Mouse (Mus musculus): ENCODE data around the gene Slc17a9.

DNA sequence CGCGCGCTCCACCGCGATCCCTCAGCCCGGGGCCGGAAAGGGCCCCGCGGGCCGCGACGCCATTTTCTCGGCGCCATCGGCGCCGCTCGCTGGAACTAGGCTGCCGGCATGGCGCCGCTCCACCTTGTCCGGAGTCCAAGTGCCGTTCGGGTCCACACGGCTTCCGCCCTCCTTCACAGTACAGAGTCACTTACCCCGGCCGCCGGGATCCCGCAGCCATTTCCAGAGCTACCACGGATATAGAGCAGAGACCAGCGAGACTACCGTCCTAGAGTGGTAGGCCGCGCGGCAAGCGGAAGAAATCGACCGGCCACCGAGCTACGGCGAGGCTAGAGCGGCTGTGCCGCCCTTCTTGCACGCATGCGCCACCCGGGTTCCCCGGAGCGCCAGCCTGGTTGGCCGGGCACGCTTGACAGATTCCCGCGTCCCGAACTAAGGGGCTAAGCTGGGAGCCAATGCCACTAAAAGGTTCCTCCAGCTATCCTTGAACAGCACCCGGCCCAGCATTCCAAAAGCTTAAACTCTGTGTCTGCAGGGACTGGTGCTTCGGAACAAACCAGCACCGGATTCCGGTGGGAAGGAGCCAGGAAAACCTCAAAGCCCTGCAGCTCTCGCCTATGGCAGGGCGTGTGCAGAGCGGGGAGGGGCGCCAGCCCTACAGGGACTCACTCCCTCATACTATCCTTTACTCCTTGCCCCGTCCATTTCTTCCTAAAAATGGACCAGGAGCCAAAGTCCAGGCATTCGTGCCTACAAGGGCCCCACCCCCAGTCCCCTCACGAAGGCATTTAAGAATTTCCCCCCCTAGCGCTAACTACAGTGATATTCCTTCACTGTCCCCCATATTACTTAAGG lies 23.1 kb upstream of the Slc17a9 start:
- TF ChIP-seq CTCF (conservative IDR thresholded peaks at IDR 0.05; ENCODE audit: low read length): no peak
- TF ChIP-seq NANOG (IDR thresholded peaks at IDR 0.05; ENCODE audit: borderline replicate concordance, low read length): no peak
- TF ChIP-seq POU5F1 (IDR thresholded peaks at IDR 0.05; ENCODE audit: borderline replicate concordance, low read length): no peak
